Mouse (Mus musculus) liver, embryonic 14 days (tissue): Measurements from ENCODE around the gene Serpina6. TPM values are rescaled to one million over a fixed set of nuclear protein-coding genes. Genes with fewer than 3 reads are reported as not detected.

ENCODE experiments used
- polyA plus RNA-seq: library from polyadenylated mRNA; depleted of rRNA; stranded (reverse); fragments of >200 nt; gene quantifications from 2 replicates; pipeline ENCODE4 v1.2.3, GENCODE M21; 2012; rRNA removed

Serpina6 gene
- polyA plus RNA-seq = 769 and 833 TPM in 2 replicates

GRCm38 (mm10) chr12:103656848-103657626, at the start of gene Serpina6:
Gene Serpina6, minus strand, starts transcription at chr12:103657212.

GRCm38 (mm10) chr12:103695429-103695828, 38.4 kb upstream of the Serpina6 start, which contains the start of gene Serpina1f:
Gene Serpina1f, minus strand, starts transcription at chr12:103695529.

GRCm38 (mm10) chr12:103676039-103676438, 19.0 kb upstream of the Serpina6 start, which contains the start of gene Serpina16:
Gene Serpina16, minus strand, starts transcription at chr12:103676139.

GRCm38 (mm10) chr12:103631203-103631612, 25.8 kb downstream of the Serpina6 start, which contains the start of gene Serpina10:
Gene Serpina10, minus strand, starts transcription at chr12:103631444.

Other genes starting within 250 kb of the Serpina6 start
- 0.14 and 0.20 TPM in 2 replicates for gene 9330161L09Rik, start 249.4 kb downstream of the Serpina6 start, polyA plus RNA-seq
- 23.5 and 28.4 TPM in 2 replicates for gene Ddx24, start 231.4 kb downstream of the Serpina6 start, polyA plus RNA-seq
- 14.0 and 33.2 TPM in 2 replicates for gene Ifi27, start 223.0 kb downstream of the Serpina6 start, polyA plus RNA-seq
- 6.2 and 8.6 TPM in 2 replicates for gene Ifi27l2a, start 213.5 kb downstream of the Serpina6 start, polyA plus RNA-seq
- gene Ifi27l2b, start 200.0 kb downstream of the Serpina6 start, polyA plus RNA-seq = not detected in 2 replicates
- gene Ppp4r4, start 124.9 kb downstream of the Serpina6 start, polyA plus RNA-seq = 0.95 and 1.2 TPM in 2 replicates
- gene Serpina10, start 25.8 kb downstream of the Serpina6 start, polyA plus RNA-seq = 25.2 and 27.9 TPM in 2 replicates
- 0.06 and 0.07 TPM in 2 replicates for gene Serpina16, start 18.9 kb upstream of the Serpina6 start, polyA plus RNA-seq
- not detected in 2 replicates for gene Serpina1f, start 38.3 kb upstream of the Serpina6 start, polyA plus RNA-seq
- gene Serpina1d, start 116.4 kb upstream of the Serpina6 start, polyA plus RNA-seq = 148 and 176 TPM in 2 replicates
- gene Serpina1b, start 173.2 kb upstream of the Serpina6 start, polyA plus RNA-seq = 761 and 786 TPM in 2 replicates
- gene Serpina1a, start 206.3 kb upstream of the Serpina6 start, polyA plus RNA-seq = 440 and 515 TPM in 2 replicates
- gene Serpina1c, start 247.7 kb upstream of the Serpina6 start, polyA plus RNA-seq = 147 and 183 TPM in 2 replicates